Mouse (Mus musculus) heart, embryonic 13.5 days (tissue): ENCODE measurements around the gene Naa10. TPM values are rescaled to one million over a fixed set of nuclear protein-coding genes. Genes with fewer than 3 reads are reported as not detected.
A peak's percentile ranks its signal among the peaks of the same experiment; 100 is the strongest.

Experiments
- ATAC-seq: fragments of 200-750 bp; cut with Nextera tagmentation; 2 replicates; pipeline ENCODE4 v1.8.0; 2017; ENCODE audit warnings: moderate TSS enrichment; ENCODE audit not compliant: insufficient number of reproducible peaks, low FRiP score, low TSS enrichment; ENCODE audit errors: extremely low read depth
- H3K27ac ChIP-seq: fragments of 300-500 bp; sonication (generic); replicated peaks from 2 replicates; pipeline ENCODE4 v1.5.1; 2015; ENCODE audit warnings: moderate library complexity, mild to moderate bottlenecking, inconsistent platforms
- H3K27me3 ChIP-seq: fragments of 300-500 bp; sonication (generic); replicated peaks from 2 replicates; pipeline ENCODE4 v1.6.1; 2015; ENCODE audit warnings: mild to moderate bottlenecking, inconsistent platforms
- H3K36me3 ChIP-seq: fragments of 300-500 bp; sonication (generic); 2 replicates; pipeline ENCODE4 v1.6.1; 2015; ENCODE audit warnings: mild to moderate bottlenecking, inconsistent platforms
- H3K4me1 ChIP-seq: fragments of 300-500 bp; sonication (generic); 2 replicates; pipeline ENCODE4 v1.6.1; 2015; ENCODE audit warnings: inconsistent platforms
- H3K4me2 ChIP-seq: fragments of 300-500 bp; sonication (generic); 2 replicates; pipeline ENCODE4 v1.6.1; 2015; ENCODE audit warnings: inconsistent platforms, mild to moderate bottlenecking, moderate library complexity
- H3K4me3 ChIP-seq: fragments of 300-500 bp; sonication (generic); 2 replicates; pipeline ENCODE4 v1.5.1; 2015; ENCODE audit warnings: moderate library complexity, mild to moderate bottlenecking, inconsistent platforms
- H3K9ac ChIP-seq: fragments of 300-500 bp; sonication (generic); 2 replicates; pipeline ENCODE4 v1.6.1; 2015; ENCODE audit warnings: inconsistent platforms, mild to moderate bottlenecking, moderate library complexity
- H3K9me3 ChIP-seq: fragments of 300-500 bp; sonication (generic); 2 replicates; pipeline ENCODE4 v1.6.1; 2016; ENCODE audit warnings: inconsistent platforms
- WGBS: fragments of 180-500 bp; shearing (Covaris S2); methylation state at CpG from one replicate; pipeline ENCODE4 v1.1.7; 2015; ENCODE audit warnings: mixed read lengths; 5-methylcytosine and 5-hydroxymethylcytosine counted together
- polyA plus RNA-seq: library from polyadenylated mRNA; unstranded; fragments of >200 nt; fragmentation: Nextera tagmentation; extraction: Ambion mirVana; gene quantifications from 2 replicates; pipeline ENCODE4 v1.2.1, GENCODE M21; 2015

The Naa10 gene
- polyA plus RNA-seq, 1 experiment from 2014 or later = 87.0 TPM

DNA sequence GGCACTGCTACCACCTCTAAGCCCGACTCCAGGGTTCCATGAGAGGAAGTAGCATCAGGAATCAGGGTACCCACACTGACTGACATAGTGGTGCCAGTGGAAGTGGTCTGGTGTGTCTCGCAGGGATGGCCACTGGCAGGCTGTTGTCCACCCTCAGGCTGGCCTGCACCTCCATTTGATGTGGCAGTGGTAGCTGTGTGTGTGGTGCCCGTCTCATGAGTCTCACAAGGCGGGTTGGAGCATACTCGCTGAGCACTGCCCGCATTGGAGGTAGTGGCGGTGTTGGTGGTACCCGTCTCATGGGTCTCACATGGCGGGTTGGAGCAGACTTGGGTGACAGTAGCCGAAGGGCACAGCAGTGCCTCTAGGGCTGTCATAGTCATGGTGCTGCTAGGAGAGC is 27.6 kb upstream of the Naa10 start:
- Histone ChIP-seq H3K27ac (no peak overlapping the region), H3K27me3 (no peaks in the 10 kb centered on the region), H3K4me1 (no peaks in the 10 kb centered on the region), H3K4me3 (no peak overlapping the region), H3K9ac (no peak overlapping the region), H3K36me3 (peaks cover 100% of the 10 kb centered on the region), H3K9me3 (no peaks in the 10 kb centered on the region), H3K4me2 (no peak overlapping the region)
- no peak for ATAC-seq
- 88% methylated on average over 10 of the region's 10 CpGs for WGBS

DNA sequence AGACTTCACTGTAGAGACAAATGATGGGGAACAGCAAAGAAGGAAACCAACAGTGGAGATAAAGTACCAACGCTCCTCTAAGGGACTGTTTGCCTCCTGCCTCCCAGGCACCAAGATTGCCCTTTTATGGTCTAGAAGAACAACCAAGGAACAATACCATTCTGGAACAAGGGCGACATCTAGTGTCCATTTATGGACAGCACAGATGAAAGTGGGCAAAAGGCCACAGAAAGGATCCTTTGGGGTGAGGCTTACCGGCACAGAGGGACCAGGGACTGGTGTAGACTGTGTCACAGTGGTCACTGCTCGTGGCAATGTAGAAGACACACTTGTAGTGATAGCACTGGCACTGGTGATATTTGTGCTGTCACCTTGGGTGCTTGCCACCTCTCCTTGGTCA is 26.9 kb upstream of the Naa10 start:
- no peaks in the 10 kb centered on the region for H3K4me1 ChIP-seq
- H3K4me2 ChIP-seq = no peak overlapping the region
- no peaks in the 10 kb centered on the region for H3K9me3 ChIP-seq
- H3K27me3 ChIP-seq = no peaks in the 10 kb centered on the region
- H3K4me3 ChIP-seq = no peak overlapping the region
- no peak overlapping the region for H3K9ac ChIP-seq
- WGBS = 20% methylated on average over 4 of the region's 4 CpGs
- H3K36me3 ChIP-seq = peaks cover 100% of the 10 kb centered on the region
- ATAC-seq = no peak
- no peak overlapping the region for H3K27ac ChIP-seq

DNA sequence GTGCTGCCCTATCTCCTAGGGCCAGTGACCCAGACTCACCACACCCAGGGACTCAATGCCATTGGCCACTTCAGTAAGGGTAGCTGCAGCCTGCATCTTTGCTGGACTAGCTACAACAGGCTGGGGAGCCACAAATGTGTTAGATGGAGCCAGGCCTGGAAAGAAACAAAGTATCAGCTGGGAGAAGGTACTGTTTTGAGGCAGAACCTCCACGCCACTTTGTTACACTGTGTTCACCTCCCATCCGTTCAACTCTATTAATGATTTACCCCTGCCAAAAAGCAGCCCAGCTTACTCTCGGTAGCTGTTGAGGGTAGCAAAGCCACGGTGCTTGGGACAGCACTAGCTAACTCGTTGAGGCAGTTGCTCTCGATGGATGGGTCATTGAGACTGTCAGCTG is 25.2 kb upstream of the Naa10 start:
- ATAC-seq = no peak
- Histone ChIP-seq H3K4me2 (no peak overlapping the region), H3K4me1 (peaks cover 7% of the 10 kb centered on the region), H3K9me3 (no peaks in the 10 kb centered on the region), H3K4me3 (no peak overlapping the region), H3K27ac (no peak overlapping the region), H3K27me3 (no peaks in the 10 kb centered on the region), H3K36me3 (peaks cover 100% of the 10 kb centered on the region), H3K9ac (no peak overlapping the region)
- 77% methylated on average over 6 of the region's 6 CpGs for WGBS

DNA sequence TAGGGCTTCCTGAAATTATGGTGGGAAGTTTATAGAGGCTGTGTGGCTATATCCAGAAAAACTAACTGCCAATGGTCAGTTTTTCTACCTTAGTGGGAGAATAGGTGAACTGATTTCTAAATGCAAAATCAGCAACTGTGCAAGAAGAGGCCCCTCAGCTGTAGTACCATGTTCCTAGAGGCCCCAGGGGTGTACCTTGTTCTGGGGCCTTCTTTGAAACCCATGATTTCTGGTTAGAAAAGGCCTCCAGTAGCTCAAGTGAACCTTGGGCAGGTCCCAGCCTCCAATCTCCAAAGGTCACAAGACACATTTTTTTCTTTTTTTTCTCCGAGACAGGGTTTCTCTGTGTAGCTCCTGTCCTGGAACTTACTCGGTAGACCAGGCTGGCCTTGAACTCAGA is 20.6 kb upstream of the Naa10 start:
- Histone ChIP-seq H3K27ac (peak overlapping the region; percentile 53), H3K36me3 (peaks cover 63% of the 10 kb centered on the region), H3K9me3 (no peaks in the 10 kb centered on the region), H3K4me2 (no peak overlapping the region), H3K9ac (no peak overlapping the region), H3K4me1 (peaks cover 20% of the 10 kb centered on the region), H3K4me3 (no peak overlapping the region), H3K27me3 (no peaks in the 10 kb centered on the region)
- ATAC-seq = no peak
- WGBS = 58% methylated on average over 2 of the region's 2 CpGs

DNA sequence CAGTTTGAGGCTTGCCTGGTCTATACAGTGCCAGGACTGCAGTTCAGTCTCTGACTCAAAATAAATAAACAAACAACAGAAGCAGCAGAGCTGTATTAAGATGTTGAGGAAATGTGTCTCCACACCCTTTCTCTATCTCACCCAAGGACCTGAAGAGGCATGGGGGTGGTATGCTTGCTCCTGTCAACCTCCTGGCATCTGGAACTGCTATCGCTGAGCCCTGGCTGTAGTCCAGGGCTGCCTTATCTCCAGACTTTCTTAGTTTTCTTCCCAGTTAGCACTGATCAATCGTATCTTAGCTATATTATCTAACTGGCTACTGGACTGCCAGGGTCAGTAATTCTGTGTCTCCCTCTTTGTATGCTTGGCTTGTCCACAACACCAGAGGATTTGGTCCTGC is 20.1 kb upstream of the Naa10 start:
- Histone ChIP-seq H3K9ac (no peak overlapping the region), H3K27me3 (no peaks in the 10 kb centered on the region), H3K4me1 (peaks cover 20% of the 10 kb centered on the region), H3K27ac (peak overlapping the region; percentile 53), H3K4me2 (no peak overlapping the region), H3K9me3 (no peaks in the 10 kb centered on the region), H3K4me3 (no peak overlapping the region), H3K36me3 (peaks cover 58% of the 10 kb centered on the region)
- no peak for ATAC-seq
- WGBS = 23% methylated on average over 2 of the region's 2 CpGs

DNA sequence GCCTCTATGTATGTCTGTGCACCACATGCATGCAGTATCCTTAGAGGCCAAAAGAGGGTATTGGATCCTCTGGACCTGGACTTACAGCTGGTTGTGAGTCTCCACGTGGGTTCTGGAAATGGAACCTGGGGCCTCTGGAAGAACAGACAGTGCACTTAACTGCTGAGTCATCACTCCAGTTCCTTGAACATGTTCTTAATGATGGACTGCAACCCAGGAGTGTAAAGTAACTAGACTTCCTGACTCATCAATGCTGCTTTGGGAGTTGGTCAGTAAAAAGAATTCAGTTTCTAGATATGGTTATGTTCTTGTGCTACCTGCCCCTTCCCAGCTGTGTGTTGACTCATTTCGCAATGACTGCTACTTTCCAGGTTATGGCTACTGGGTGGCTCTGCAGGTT is 10.1 kb upstream of the Naa10 start:
- Histone ChIP-seq H3K4me2 (no peak overlapping the region), H3K9me3 (no peaks in the 10 kb centered on the region), H3K4me1 (peaks cover 4% of the 10 kb centered on the region; the same call in 1 of the 2 replicates), H3K27me3 (0 out of 2 replicates have a peak, but pooled peaks cover 5% of the 10 kb centered on the region), H3K9ac (no peak overlapping the region), H3K4me3 (no peak overlapping the region), H3K36me3 (peaks cover 13% of the 10 kb centered on the region), H3K27ac (no peak overlapping the region)
- ATAC-seq = no peak
- 82% methylated on average over 2 of the region's 2 CpGs for WGBS

- H3K27me3 ChIP-seq = 0 out of 2 replicates have a peak, but pooled peaks cover 5% of the 10 kb centered on the region
- ATAC-seq = peak; percentile 83
- H3K4me1 ChIP-seq = peaks cover 4% of the 10 kb centered on the region; the same call in 1 of the 2 replicates
- H3K4me2 ChIP-seq = peak within 1 kb of the TSS; percentile 65
- H3K27ac ChIP-seq = 0 out of 2 replicates have a peak within 1 kb of the TSS, but pooled peaks have one; percentile 20
- H3K9ac ChIP-seq = peak within 1 kb of the TSS; percentile 72
- peaks cover 20% of the 10 kb centered on the region for H3K36me3 ChIP-seq
- H3K4me3 ChIP-seq = peak within 1 kb of the TSS; percentile 52
- no peaks in the 10 kb centered on the region for H3K9me3 ChIP-seq
- WGBS = 34% methylated on average over 17 of the region's 17 CpGs
These were observed 8.8 kb upstream of the Naa10 start, which contains the start of gene Renbp for GRCm38 (mm10) chrX:73930402-73931062. Gene Renbp (minus strand): TSS chrX:73930850.

GRCm38 (mm10) chrX:73922550-73922882 is 772 bp upstream of the Naa10 start:
- peak overlapping the region; percentile 78 for H3K9ac ChIP-seq
- 0 out of 2 replicates have a peak, but pooled peaks cover 7% of the 10 kb centered on the region for H3K4me1 ChIP-seq
- H3K27me3 ChIP-seq = no peaks in the 10 kb centered on the region
- WGBS = 71% methylated on average over 7 of the region's 8 CpGs
- H3K9me3 ChIP-seq = no peaks in the 10 kb centered on the region
- no peak for ATAC-seq
- peaks cover 30% of the 10 kb centered on the region for H3K36me3 ChIP-seq
- peak overlapping the region; percentile 78 for H3K4me2 ChIP-seq
- peak overlapping the region; percentile 82; the same call in 1 of the 2 replicates for H3K27ac ChIP-seq
- H3K4me3 ChIP-seq = peak overlapping the region; percentile 63

DNA sequence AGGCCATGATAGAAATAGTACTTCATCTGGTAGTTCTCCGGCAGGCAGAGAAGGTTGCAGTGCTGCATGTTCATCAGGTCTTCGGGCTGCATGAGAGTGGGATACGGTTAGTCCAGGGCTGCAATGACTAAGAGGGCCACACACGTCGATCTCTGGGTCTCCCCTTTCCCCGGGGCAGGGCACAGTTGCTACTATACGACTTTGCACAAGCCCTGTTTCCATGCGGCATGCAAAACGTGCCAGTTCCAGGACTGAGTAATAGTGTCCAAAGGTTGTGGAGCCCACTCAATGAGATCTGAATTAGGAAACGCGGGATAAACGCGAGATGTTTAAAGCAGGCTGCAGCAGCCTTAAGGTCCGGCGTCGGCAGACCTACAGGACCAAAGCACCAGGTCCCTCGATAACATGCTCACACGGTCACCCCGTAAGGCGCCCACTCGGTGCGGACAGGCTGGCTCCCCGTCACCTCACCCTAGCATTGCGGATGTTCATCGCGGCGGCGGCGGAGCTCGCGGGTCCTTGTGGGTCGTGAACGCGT is 390 bp downstream of the Naa10 start:
- no peaks in the 10 kb centered on the region for H3K27me3 ChIP-seq
- H3K27ac ChIP-seq = peak overlapping the region; percentile 83
- H3K4me1 ChIP-seq = 0 out of 2 replicates have a peak, but pooled peaks cover 7% of the 10 kb centered on the region
- H3K9me3 ChIP-seq = no peaks in the 10 kb centered on the region
- H3K9ac ChIP-seq = peak overlapping the region; percentile 81
- WGBS = 9% methylated on average over 34 of the region's 34 CpGs
- H3K4me3 ChIP-seq = peak overlapping the region; percentile 63
- H3K4me2 ChIP-seq = peak overlapping the region; percentile 78
- H3K36me3 ChIP-seq = peaks cover 34% of the 10 kb centered on the region
- no peak for ATAC-seq

- 78% methylated on average over 5 of the region's 5 CpGs for WGBS
- Histone ChIP-seq H3K4me1 (peaks cover 13% of the 10 kb centered on the region; the same call in 1 of the 2 replicates), H3K4me3 (no peak overlapping the region), H3K4me2 (no peak overlapping the region), H3K27ac (no peak overlapping the region), H3K9me3 (no peaks in the 10 kb centered on the region), H3K36me3 (peaks cover 27% of the 10 kb centered on the region), H3K9ac (no peak overlapping the region), H3K27me3 (no peaks in the 10 kb centered on the region)
- ATAC-seq = no peak
These were observed 3.1 kb downstream of the Naa10 start for GRCm38 (mm10) chrX:73918631-73919030.

- Histone ChIP-seq H3K4me3 (no peak overlapping the region), H3K4me1 (peaks cover 13% of the 10 kb centered on the region; the same call in 1 of the 2 replicates)
- 76% methylated on average over 8 of the region's 8 CpGs for WGBS
These were observed 4.8 kb downstream of the Naa10 start for GRCm38 (mm10) chrX:73916945-73917344.

More at GRCm38 (mm10) chrX:73916945-73917344, 4.8 kb downstream of the Naa10 start:
- H3K36me3 ChIP-seq = peaks cover 27% of the 10 kb centered on the region
- no peak overlapping the region for H3K9ac ChIP-seq
- H3K27me3 ChIP-seq = no peaks in the 10 kb centered on the region
- no peak overlapping the region for H3K4me2 ChIP-seq
- ATAC-seq = no peak
- H3K9me3 ChIP-seq = no peaks in the 10 kb centered on the region
- no peak overlapping the region for H3K27ac ChIP-seq
